Mouse (Mus musculus) heart, postnatal 25 days (tissue): Measurements from ENCODE around the gene Ccl25. TPM values are rescaled to one million over a fixed set of nuclear protein-coding genes. Genes with fewer than 3 reads are reported as not detected.

Experiments used
- DNase-seq: peaks from one replicate; pipeline ENCODE4 v3.0.0; 2022; ENCODE audit warnings: low spot score
- intact Hi-C: fragments of 180-260 bp; cut with DNase I; formaldehyde crosslinking; loops from one replicate; pipeline ENCODE4 v1.15.1; 2025
- total RNA-seq, 2 experiments: library from RNA; stranded (reverse); gene quantifications; 2 replicates each; pipeline ENCODE4 v1.2.3; 2021

The Ccl25 gene
- total RNA-seq = 1 to 10 TPM; 3.5 to 4.4 TPM

GRCm38 (mm10) chr8:4324983-4325750, at the start of gene Ccl25, which contains the start of gene Elavl1:
Gene Ccl25, plus strand, starts transcription at chr8:4325210.
Gene Elavl1, minus strand, starts transcription at chr8:4325413.
- intact Hi-C loops = loop anchor here (5.0 to 10.0 kb wide), 3 partner anchors 48 to 160 kb away; partner anchors contain the start of genes Evi5l and Timm44
- DNase-seq = peak; percentile 95

- intact Hi-C loops = loop anchor here (2.0 to 5.0 kb wide), 2 partner anchors 17 to 47 kb away; partner anchors contain the start of gene Ctxn1
- peak; percentile 90 for DNase-seq
These were observed 49.5 kb upstream of the Ccl25 start, which contains the start of gene Timm44 for GRCm38 (mm10) chr8:4275275-4276110. Gene Timm44, minus strand, starts transcription at chr8:4275913.

GRCm38 (mm10) chr8:4276111-4276465, 48.9 kb upstream of the Ccl25 start:
- DNase-seq = no peak
- intact Hi-C loops = loop anchor here (5.0 kb wide), 1 partner anchor 46 kb away; no protein-coding TSS in a partner anchor

GRCm38 (mm10) chr8:4292738-4293137, 32.3 kb upstream of the Ccl25 start:
- intact Hi-C loops = no loop called here
- DNase-seq = no peak

GRCm38 (mm10) chr8:4297822-4298221, 27.2 kb upstream of the Ccl25 start:
- intact Hi-C loops = no loop called here
- no peak for DNase-seq

- intact Hi-C loops = no loop called here
- DNase-seq = no peak
These were observed 20.9 kb upstream of the Ccl25 start for GRCm38 (mm10) chr8:4304124-4304547.

- intact Hi-C loops = no loop called here
- DNase-seq = no peak
These were observed 19.2 kb upstream of the Ccl25 start for GRCm38 (mm10) chr8:4305838-4306237.

- DNase-seq = no peak
- intact Hi-C loops = no loop called here
These were observed 12.9 kb upstream of the Ccl25 start for GRCm38 (mm10) chr8:4312104-4312503.

GRCm38 (mm10) chr8:4313254-4314124, 11.5 kb upstream of the Ccl25 start:
- intact Hi-C loops = no loop called here
- no peak for DNase-seq

- intact Hi-C loops = no loop called here
- DNase-seq = no peak
These were observed 10.2 kb upstream of the Ccl25 start for GRCm38 (mm10) chr8:4314852-4315251.

- DNase-seq = no peak
- intact Hi-C loops = no loop called here
These were observed 6.9 kb upstream of the Ccl25 start for GRCm38 (mm10) chr8:4318124-4318523.

GRCm38 (mm10) chr8:4318796-4319572, 6.0 kb upstream of the Ccl25 start:
- DNase-seq = no peak
- intact Hi-C loops = no loop called here

GRCm38 (mm10) chr8:4319573-4319872, 5.5 kb upstream of the Ccl25 start:
- intact Hi-C loops = no loop called here
- no peak for DNase-seq

- no peak for DNase-seq
- intact Hi-C loops = loop anchor here (5.0 to 10.0 kb wide), 3 partner anchors 43 to 156 kb away; partner anchors contain the start of genes Evi5l and Timm44
These were observed 4.6 kb upstream of the Ccl25 start for GRCm38 (mm10) chr8:4320404-4320803.

GRCm38 (mm10) chr8:4321031-4321430, 4.0 kb upstream of the Ccl25 start:
- intact Hi-C loops = loop anchor here (5.0 to 10.0 kb wide), 3 partner anchors 44 to 156 kb away; partner anchors contain the start of genes Evi5l and Timm44

GRCm38 (mm10) chr8:4322470-4322869, 2.5 kb upstream of the Ccl25 start:
- peak; percentile 52 for DNase-seq
- intact Hi-C loops = loop anchor here (2.0 to 10.0 kb wide), 4 partner anchors 45 to 158 kb away; partner anchors contain the start of genes Evi5l and Timm44

More at GRCm38 (mm10) chr8:4321031-4321430, 4.0 kb upstream of the Ccl25 start:
- no peak for DNase-seq

- intact Hi-C loops = loop anchor here (2.0 to 10.0 kb wide), 4 partner anchors 47 to 159 kb away; partner anchors contain the start of genes Evi5l and Timm44
- DNase-seq = no peak
These were observed 1.1 kb upstream of the Ccl25 start for GRCm38 (mm10) chr8:4323917-4324316.

- DNase-seq = no peak
- intact Hi-C loops = loop anchor here (5.0 to 10.0 kb wide), 3 partner anchors 47 to 160 kb away; partner anchors contain the start of genes Evi5l and Timm44
These were observed 485 bp upstream of the Ccl25 start for GRCm38 (mm10) chr8:4324525-4324924.

GRCm38 (mm10) chr8:4325751-4326036, 684 bp downstream of the Ccl25 start:
- DNase-seq = no peak
- intact Hi-C loops = loop anchor here (10.0 kb wide), 1 partner anchor 161 kb away; the partner anchor contains the start of gene Evi5l
